Mouse (Mus musculus): ENCODE measurements at regions not wholly inside any gene's neighbourhood (a gene's known extent, or its start where the extent isn't known, plus 50 kb on each side); places are given as distances from the start of the nearest gene placed in this dataset.

DNA sequence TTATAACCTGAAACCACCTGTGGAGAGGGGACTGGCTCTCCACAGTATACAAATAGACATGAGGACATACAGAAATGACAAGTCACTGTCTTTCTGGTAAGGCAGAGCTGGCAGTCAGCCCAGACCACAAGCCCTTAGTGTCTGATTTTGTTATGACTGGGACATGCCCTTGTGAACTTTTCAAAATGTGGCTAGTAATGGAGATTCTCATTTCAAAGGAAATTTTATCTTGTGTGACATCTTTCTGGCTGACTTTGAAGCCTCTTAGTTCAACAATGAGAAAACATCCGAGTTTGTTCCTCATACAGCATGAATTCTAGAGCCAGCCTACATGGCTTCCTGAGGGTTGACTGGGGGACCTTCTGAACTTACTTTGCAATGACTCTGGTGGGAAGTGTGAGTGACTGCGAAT is 173.8 kb upstream of the Rnaseh2b start:
- no peaks in the 10 kb centered on the region for H3K4me1 ChIP-seq (ENCODE audit: insufficient read depth)
- WGBS, result 63% methylated on average over 2 of the region's 2 CpGs
- no peaks in the 10 kb centered on the region for H3K9me3 ChIP-seq (ENCODE audit: low read length)
- ATAC-seq (no peak), DNase-seq (no peak)
- H3K4me3 ChIP-seq (ENCODE audit: low read depth, low read length), result no peak overlapping the region
- H3K36me3 ChIP-seq (ENCODE audit: insufficient read depth), result no peaks in the 10 kb centered on the region
- no peak for TF ChIP-seq CTCF (IDR thresholded peaks at IDR 0.05; ENCODE audit: low read depth)
- H3K27ac ChIP-seq (ENCODE audit: low read depth, low read length), result no peak overlapping the region
- no peak overlapping the region for H3K9ac ChIP-seq
- no peaks in the 10 kb centered on the region for H3K27me3 ChIP-seq (ENCODE audit: insufficient read depth, low read length)
- H3K4me2 ChIP-seq (ENCODE audit: low read depth), result no peak overlapping the region

DNA sequence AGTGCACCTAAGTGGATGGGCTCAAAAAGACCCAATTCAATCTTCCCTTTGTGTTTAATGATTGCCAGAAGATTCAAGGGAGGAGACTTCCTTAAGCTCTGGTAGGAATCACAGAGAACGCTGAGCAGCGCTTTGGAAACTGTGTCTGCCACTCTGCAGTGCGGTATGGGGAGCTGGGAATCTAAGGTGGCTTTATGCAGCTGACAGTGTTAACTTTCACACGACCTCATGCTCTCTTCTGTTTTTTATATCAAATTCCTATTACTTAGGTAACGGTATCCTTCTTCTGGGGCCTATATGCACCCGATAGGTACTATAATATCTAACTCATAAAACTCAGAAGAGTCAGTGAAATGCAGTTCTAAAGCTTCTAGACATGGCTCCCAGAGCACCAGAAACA is 163.5 kb upstream of the Rnaseh2b start:
- DNase-seq (no peak), ATAC-seq (no peak)
- H3K4me2 ChIP-seq (ENCODE audit: low read depth), result no peak overlapping the region
- no peak for TF ChIP-seq CTCF (IDR thresholded peaks at IDR 0.05; ENCODE audit: low read depth)
- H3K4me3 ChIP-seq (ENCODE audit: low read depth, low read length), result no peak overlapping the region
- no peaks in the 10 kb centered on the region for H3K4me1 ChIP-seq (ENCODE audit: insufficient read depth)
- H3K27ac ChIP-seq (ENCODE audit: low read depth, low read length), result no peak overlapping the region
- no peak overlapping the region for H3K9ac ChIP-seq
- WGBS, result 86% methylated on average over 6 of the region's 6 CpGs
- no peaks in the 10 kb centered on the region for H3K36me3 ChIP-seq (ENCODE audit: insufficient read depth)
- H3K27me3 ChIP-seq (ENCODE audit: insufficient read depth, low read length), result no peaks in the 10 kb centered on the region
- no peaks in the 10 kb centered on the region for H3K9me3 ChIP-seq (ENCODE audit: low read length)

DNA sequence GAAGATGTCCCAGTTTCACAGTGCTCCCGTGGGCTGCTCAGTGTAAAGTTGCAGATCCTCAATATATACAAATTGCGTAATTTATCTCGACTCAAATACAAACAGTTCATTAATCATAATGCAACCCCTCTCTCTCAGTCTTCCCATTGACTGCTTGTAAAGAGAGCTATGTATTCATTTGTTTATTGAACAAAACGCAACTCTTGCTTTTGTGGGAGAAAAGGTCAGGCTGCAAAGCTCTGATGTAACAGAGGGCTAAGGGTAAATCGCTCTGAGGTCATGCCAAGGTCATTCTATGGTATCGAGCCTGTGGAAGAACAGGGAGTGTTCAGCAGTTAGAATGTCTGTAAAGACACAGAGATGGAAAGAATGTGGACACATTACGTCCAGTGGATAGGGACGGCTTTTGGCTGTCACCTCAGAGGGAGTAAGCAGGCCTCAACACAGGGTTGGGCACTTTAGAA is 160.0 kb upstream of the Rnaseh2b start:
- Histone ChIP-seq H3K4me2 (ENCODE audit: low read depth) (no peak overlapping the region), H3K9ac (no peak overlapping the region), H3K4me3 (ENCODE audit: low read depth, low read length) (no peak overlapping the region), H3K4me1 (ENCODE audit: insufficient read depth) (no peaks in the 10 kb centered on the region), H3K27ac (ENCODE audit: low read depth, low read length) (no peak overlapping the region), H3K9me3 (ENCODE audit: low read length) (no peaks in the 10 kb centered on the region), H3K27me3 (ENCODE audit: insufficient read depth, low read length) (no peaks in the 10 kb centered on the region), H3K36me3 (ENCODE audit: insufficient read depth) (no peaks in the 10 kb centered on the region)
- ATAC-seq (no peak), DNase-seq (no peak)
- TF ChIP-seq CTCF (IDR thresholded peaks at IDR 0.05; ENCODE audit: low read depth), result no peak
- WGBS, result 75% methylated on average over 8 of the region's 8 CpGs

DNA sequence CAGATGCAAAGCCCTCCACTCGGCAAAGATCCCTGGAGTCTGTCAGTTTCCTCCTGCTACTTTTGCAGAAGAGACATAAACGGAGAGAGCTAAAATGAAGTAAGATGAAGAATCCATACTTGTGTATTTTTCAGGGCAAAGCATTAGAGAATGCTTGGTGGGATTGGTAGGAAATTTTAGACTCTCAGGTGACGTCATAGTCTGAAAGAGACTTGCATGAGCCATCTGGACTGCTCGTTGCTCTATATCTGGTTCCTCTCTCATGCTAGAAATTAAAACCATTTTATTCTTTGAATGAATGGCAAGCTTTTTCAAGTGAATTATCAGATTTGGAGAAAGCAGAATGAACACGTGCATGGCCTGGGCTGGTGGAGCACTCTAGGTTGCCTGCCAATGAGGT is 154.4 kb upstream of the Rnaseh2b start:
- 67% methylated on average over 5 of the region's 5 CpGs for WGBS
- DNase-seq, result no peak
- Histone ChIP-seq H3K4me1 (ENCODE audit: insufficient read depth) (no peaks in the 10 kb centered on the region), H3K9me3 (ENCODE audit: low read length) (no peaks in the 10 kb centered on the region), H3K36me3 (ENCODE audit: insufficient read depth) (no peaks in the 10 kb centered on the region), H3K27me3 (ENCODE audit: insufficient read depth, low read length) (no peaks in the 10 kb centered on the region), H3K4me2 (ENCODE audit: low read depth) (no peak overlapping the region), H3K9ac (no peak overlapping the region), H3K4me3 (ENCODE audit: low read depth, low read length) (no peak overlapping the region), H3K27ac (ENCODE audit: low read depth, low read length) (no peak overlapping the region)
- TF ChIP-seq CTCF (IDR thresholded peaks at IDR 0.05; ENCODE audit: low read depth), result no peak
- no peak for ATAC-seq

DNA sequence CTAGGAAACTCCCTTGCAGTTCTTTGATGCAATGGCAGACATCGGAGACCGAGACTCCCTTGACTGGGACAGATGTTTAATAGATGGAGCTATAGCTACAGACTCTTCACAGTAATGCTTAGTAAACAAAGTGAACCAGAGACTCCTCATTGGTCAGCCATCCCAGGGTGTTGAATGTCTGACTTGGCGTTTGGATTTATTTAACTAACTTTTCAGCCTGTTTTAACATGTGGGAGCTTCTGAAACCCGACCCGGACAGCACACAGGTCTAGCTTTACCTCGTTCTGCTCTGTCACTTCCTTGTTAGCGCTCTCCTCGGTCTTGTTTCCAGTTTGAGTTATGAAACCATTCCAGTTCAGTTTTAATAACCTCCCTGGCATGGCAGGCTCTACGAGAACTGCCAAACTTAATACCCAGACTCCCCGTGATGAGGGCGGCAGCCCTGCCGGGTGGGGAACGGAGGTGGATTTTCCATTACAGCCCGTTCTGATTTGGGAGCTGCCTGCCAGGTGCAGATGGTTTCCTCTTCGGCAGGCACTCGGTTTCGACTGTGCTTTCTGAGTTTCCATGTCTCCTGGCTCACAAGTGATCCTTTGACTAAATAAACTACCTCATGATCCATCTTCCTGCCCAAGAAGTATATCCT is 147.9 kb upstream of the Rnaseh2b start:
- Histone ChIP-seq H3K4me3 (ENCODE audit: low read depth, low read length) (no peak overlapping the region), H3K27ac (ENCODE audit: low read depth, low read length) (no peak overlapping the region), H3K4me2 (ENCODE audit: low read depth) (no peak overlapping the region), H3K27me3 (ENCODE audit: insufficient read depth, low read length) (no peaks in the 10 kb centered on the region), H3K9me3 (ENCODE audit: low read length) (no peaks in the 10 kb centered on the region), H3K36me3 (ENCODE audit: insufficient read depth) (no peaks in the 10 kb centered on the region), H3K4me1 (ENCODE audit: insufficient read depth) (no peaks in the 10 kb centered on the region), H3K9ac (no peak overlapping the region)
- no peak for DNase-seq
- ATAC-seq, result no peak
- WGBS, result 84% methylated on average over 17 of the region's 17 CpGs
- no peak for TF ChIP-seq CTCF (IDR thresholded peaks at IDR 0.05; ENCODE audit: low read depth)

DNA sequence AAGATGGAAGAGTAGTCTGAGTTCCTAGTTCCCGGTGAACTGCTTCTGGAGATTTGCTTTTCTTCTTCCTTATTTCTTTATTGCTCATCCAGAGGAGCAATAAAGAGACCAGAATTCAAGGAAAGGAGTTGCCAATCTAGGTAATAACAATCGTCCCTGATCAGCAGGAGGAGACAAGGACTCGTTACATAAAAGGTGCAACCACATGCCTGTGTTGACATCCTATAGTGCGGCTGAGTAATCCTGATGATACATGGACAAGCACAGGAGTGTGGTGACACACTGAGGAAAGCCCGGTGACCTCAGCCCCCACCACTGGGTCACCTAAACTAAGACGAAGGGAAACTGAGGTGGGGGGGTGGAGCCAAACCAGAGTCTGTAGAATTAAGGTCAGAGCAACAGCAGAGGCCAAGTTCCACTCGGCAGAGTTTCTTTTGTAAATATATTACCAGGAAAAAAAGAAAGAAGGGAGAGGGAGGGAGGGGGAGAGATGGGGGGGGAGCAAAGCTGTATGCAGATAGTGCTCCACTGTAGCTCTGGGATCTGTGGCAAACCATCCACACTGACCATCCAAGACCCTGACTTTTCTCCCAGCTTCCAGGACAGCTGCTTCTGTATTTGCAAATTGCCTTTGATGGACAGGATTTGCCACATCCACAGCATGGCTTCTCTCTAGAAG is 135.2 kb upstream of the Rnaseh2b start:
- Histone ChIP-seq H3K4me1 (ENCODE audit: insufficient read depth) (no peaks in the 10 kb centered on the region), H3K9me3 (ENCODE audit: low read length) (no peaks in the 10 kb centered on the region), H3K9ac (no peak overlapping the region), H3K27ac (ENCODE audit: low read depth, low read length) (no peak overlapping the region), H3K27me3 (ENCODE audit: insufficient read depth, low read length) (no peaks in the 10 kb centered on the region), H3K4me2 (ENCODE audit: low read depth) (no peak overlapping the region), H3K36me3 (ENCODE audit: insufficient read depth) (no peaks in the 10 kb centered on the region), H3K4me3 (ENCODE audit: low read depth, low read length) (no peak overlapping the region)
- DNase-seq (no peak), ATAC-seq (no peak)
- no peak for TF ChIP-seq CTCF (IDR thresholded peaks at IDR 0.05; ENCODE audit: low read depth)
- 76% methylated on average over 7 of the region's 7 CpGs for WGBS

DNA sequence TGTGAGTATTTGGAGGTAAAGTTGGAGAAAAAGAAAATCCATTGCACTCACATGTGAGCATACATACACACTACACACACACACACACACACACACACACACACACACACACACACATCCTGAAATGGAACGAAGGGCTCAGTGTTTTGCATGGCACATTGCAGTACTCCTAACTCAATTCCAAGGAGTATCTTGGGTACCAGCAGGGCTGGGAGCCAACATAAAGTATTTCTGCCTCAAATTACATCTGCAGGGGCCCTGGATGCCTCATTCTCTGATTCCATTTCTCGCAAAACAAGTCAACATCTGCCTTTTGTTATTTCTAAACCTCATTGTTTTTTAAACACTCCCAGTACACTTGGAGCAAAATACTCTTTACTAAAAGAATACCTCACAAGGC is 132.7 kb upstream of the Rnaseh2b start:
- no peak overlapping the region for H3K4me2 ChIP-seq (ENCODE audit: low read depth)
- H3K4me1 ChIP-seq (ENCODE audit: insufficient read depth), result no peaks in the 10 kb centered on the region
- no peak for TF ChIP-seq CTCF (IDR thresholded peaks at IDR 0.05; ENCODE audit: low read depth)
- no peak overlapping the region for H3K9ac ChIP-seq
- no peak overlapping the region for H3K27ac ChIP-seq (ENCODE audit: low read depth, low read length)
- H3K4me3 ChIP-seq (ENCODE audit: low read depth, low read length), result no peak overlapping the region
- ATAC-seq, result no peak
- H3K36me3 ChIP-seq (ENCODE audit: insufficient read depth), result no peaks in the 10 kb centered on the region
- no peaks in the 10 kb centered on the region for H3K27me3 ChIP-seq (ENCODE audit: insufficient read depth, low read length)
- no peak for DNase-seq
- H3K9me3 ChIP-seq (ENCODE audit: low read length), result no peaks in the 10 kb centered on the region
- WGBS, result 86% methylated on average over 2 of the region's 2 CpGs

All from forebrain, postnatal 0 days (tissue).